Mouse (Mus musculus) olfactory bulb, adult 2 months (tissue): Measurements from ENCODE around the gene Fam192a. TPM values are rescaled to one million over a fixed set of nuclear protein-coding genes. Genes with fewer than 3 reads are reported as not detected.
A peak's percentile ranks its signal among the peaks of the same experiment; 100 is the strongest.

ENCODE experiments used
- H3K27ac ChIP-seq: fragments of 200-500 bp; 2 replicates; pipeline ENCODE4 v1.5.1; 2012; ENCODE audit warnings: low read depth, low read length; ENCODE audit not compliant: insufficient read depth
- H3K4me1 ChIP-seq: fragments of 200-500 bp; 2 replicates; pipeline ENCODE4 v1.6.1; 2012; ENCODE audit warnings: low read length; ENCODE audit not compliant: control insufficient read depth, insufficient read depth
- H3K4me3 ChIP-seq: fragments of 200-500 bp; 2 replicates; pipeline ENCODE4 v1.5.1; 2012; ENCODE audit warnings: mild to moderate bottlenecking, low read depth, low read length, moderate library complexity; ENCODE audit not compliant: insufficient read depth
- CTCF ChIP-seq: fragments of 200-500 bp; IDR thresholded peaks from 2 replicates; pipeline ENCODE4 v1.5.1; 2012; ENCODE audit warnings: low read depth, mild to moderate bottlenecking, low read length, moderate library complexity; ENCODE audit not compliant: insufficient read depth
- POLR2A ChIP-seq: fragments of 200-500 bp; IDR thresholded peaks from 2 replicates; pipeline ENCODE4 v1.6.1; 2012; ENCODE audit warnings: mild to moderate bottlenecking, low read depth, low read length, moderate library complexity; ENCODE audit not compliant: insufficient read depth
- WGBS: fragments of 180-500 bp; shearing (Covaris S2); methylation state at CpG from one replicate; pipeline ENCODE4 v1.1.7; 2018; 5-methylcytosine and 5-hydroxymethylcytosine counted together
- polyA plus RNA-seq: library from polyadenylated mRNA; stranded (reverse); fragments of >200 nt; gene quantifications from 2 replicates; pipeline ENCODE4 v1.2.4, GENCODE M21; 2012; ENCODE audit warnings: low replicate concordance; ENCODE audit not compliant: missing spikeins, insufficient read depth, insufficient read length

Fam192a gene
- polyA plus RNA-seq, 1 experiment: 692 TPM

DNA sequence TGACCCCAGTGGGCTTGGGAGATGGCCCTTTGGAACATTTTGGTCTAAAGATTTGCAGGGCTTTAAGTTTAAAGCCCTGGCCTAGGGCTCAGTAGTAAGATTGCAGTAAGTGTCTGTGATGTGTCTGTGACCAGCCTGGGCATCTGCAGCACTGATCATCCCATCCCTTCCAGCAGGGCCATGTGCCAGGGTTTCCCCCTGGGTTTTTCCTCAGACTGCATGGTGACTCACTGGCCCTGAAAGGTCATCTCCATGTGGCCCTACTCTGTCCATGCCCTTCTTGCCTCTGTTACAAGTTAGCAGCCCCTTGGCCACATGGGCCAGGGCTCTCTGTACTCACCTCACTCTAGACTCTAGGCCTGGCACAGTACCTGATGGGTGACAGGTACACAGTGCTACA lies 37.4 kb downstream of the Fam192a start:
- H3K4me3 ChIP-seq: no peak overlapping the region

DNA sequence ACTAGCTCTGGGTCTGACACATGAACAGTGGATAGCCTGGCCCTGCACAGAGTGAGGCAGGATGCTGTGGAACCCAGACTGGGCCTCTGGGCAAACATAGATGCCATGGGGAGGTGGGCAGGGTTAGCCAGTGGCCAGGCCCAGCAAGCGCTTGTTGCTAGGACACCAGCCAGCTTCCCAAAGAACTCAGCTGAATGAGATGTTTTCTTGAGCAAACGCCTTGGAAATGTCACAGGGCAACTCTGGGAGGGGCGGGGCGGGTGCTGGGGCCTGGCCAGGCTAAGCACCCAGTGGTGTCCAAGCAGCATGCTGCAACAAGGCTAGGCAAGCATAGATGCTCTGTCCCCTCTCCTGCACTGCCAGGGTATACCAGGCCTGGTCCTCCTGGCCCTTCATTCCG lies 40.5 kb downstream of the Fam192a start:
- WGBS: 59% methylated on average over 5 of the region's 5 CpGs
- TF ChIP-seq CTCF (no peak), POLR2A (no peak)
- Histone ChIP-seq H3K27ac (no peak overlapping the region), H3K4me3 (no peak overlapping the region), H3K4me1 (peaks cover 5% of the 10 kb centered on the region; the same call in 1 of the 2 replicates)

More for the DNA sequence above, 37.4 kb downstream of the Fam192a start:
- Histone ChIP-seq H3K4me1 (peaks cover 18% of the 10 kb centered on the region), H3K27ac (no peak overlapping the region)
- no peak for TF ChIP-seq CTCF

DNA sequence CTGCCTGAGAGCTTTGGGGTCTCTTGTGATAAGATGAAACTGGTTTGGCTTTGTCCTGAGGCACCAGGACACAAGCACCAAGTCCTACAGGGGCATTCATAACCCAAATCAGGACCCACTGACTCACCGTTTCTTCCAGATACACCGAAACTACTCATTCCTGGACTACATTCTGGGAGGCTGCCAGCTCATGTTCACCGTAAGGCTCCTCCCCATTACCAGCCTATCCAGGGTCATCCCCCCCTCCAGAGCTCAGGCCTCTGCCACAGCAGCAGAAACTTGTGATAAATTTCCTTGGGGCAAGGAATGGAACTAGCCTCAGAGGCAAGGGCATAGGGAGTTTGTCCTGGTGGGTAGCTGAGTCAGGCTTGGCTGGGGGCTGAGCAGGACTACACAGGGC lies 44.5 kb downstream of the Fam192a start:
- no peak overlapping the region for H3K4me3 ChIP-seq
- H3K4me1 ChIP-seq: peaks cover 11% of the 10 kb centered on the region
- no peak overlapping the region for H3K27ac ChIP-seq
- WGBS: 45% methylated on average over 3 of the region's 3 CpGs
- TF ChIP-seq CTCF: no peak
- no peak for TF ChIP-seq POLR2A

DNA sequence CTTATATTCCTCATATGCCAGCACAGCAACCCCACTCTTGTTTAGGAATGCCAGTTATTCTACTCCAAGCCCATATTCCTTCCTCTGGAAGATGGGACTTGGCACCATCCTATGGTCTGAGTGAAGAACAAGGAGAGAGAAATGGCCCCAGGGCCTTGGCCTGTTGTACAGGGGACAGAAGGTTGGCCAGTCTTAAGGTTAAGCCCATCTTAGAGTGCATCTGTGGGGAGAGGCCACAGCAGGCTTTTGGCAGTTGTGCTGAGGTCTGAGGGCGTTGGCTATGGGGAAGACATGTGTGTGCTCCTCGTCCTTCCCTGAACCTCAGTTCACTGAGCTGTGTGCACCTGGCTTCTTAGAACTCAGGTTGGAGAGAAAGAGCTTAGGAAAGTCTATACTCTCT lies 49.1 kb downstream of the Fam192a start:
- WGBS: 90% methylated on average over 2 of the region's 2 CpGs
- no peak overlapping the region for H3K27ac ChIP-seq
- H3K4me3 ChIP-seq: no peak overlapping the region

DNA sequence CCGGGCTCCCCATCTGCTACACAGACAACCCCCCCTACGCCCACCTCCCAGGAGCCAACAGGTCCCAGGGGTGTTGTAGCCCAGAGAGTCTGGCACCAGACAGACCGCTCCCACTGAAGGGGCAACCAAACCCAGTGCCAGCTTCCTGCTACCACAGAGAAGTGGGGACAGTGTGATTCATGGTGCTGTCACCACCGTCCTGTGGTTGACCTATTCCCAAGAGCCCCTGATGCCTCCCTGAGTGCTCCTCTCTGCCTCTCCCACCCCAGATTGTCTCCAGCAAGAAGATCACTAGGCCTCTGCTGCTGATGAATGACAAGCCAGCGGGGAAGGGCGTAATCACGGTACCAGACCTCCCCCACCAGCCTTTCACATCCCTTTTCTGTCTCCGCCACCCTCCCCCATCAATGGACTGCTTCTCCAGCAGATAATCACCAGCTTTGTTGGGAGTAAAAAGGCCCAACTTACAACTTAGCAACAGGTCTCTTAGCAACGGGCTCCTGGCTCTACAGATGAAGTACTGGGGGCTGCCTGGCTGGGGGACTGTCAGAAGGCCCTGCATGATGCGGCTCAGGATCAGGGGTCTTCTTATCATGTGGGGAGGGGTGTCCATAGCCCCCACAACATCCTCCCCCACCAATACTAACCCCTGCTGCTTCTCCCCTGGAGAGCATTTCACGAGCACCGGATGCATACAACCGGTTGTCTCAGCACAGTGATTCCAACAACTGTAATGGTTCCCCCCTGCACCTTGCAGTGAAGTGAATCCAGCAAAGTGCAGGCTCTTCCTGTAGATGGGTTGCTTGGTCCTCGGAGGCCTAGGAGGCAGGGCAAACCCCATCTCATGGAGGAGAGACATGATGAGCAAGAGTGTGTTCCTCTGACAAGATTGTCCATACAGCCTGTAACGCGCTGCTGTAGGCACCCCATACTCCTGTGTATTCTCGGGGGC lies 50.0 kb downstream of the Fam192a start:
- TF ChIP-seq POLR2A (no peak), CTCF (no peak)
- WGBS: 27% methylated on average over 17 of the region's 17 CpGs
- Histone ChIP-seq H3K4me1 (peaks cover 31% of the 10 kb centered on the region), H3K27ac (peak overlapping the region; percentile 42), H3K4me3 (no peak overlapping the region)

More for the DNA sequence above, 49.1 kb downstream of the Fam192a start:
- H3K4me1 ChIP-seq: peaks cover 31% of the 10 kb centered on the region
- TF ChIP-seq POLR2A (no peak), CTCF (no peak)

DNA sequence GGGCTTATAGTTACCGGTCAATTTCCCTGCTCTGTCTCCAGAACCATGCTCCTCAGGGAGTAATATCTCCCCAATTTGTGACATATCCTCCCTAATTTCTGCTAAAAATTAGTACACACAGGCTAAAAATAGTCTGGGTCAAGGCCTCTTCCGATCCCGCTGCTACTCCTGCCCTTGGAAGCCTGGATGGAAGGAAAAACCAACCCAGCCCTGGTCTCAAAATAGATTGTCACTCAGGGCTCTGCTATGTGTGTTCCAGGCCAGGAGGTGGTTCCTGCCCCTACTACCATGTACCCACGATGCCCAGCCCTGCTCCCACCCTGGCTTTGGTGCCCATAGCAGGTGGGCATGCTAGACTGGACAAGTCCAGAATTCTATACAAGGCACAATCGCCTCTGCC lies 51.8 kb downstream of the Fam192a start:
- WGBS: 74% methylated on average over 5 of the region's 5 CpGs
- no peak overlapping the region for H3K4me3 ChIP-seq
- H3K27ac ChIP-seq: peak overlapping the region; percentile 31; the same call in 1 of the 2 replicates
- TF ChIP-seq POLR2A (no peak), CTCF (no peak)
- H3K4me1 ChIP-seq: peaks cover 38% of the 10 kb centered on the region

DNA sequence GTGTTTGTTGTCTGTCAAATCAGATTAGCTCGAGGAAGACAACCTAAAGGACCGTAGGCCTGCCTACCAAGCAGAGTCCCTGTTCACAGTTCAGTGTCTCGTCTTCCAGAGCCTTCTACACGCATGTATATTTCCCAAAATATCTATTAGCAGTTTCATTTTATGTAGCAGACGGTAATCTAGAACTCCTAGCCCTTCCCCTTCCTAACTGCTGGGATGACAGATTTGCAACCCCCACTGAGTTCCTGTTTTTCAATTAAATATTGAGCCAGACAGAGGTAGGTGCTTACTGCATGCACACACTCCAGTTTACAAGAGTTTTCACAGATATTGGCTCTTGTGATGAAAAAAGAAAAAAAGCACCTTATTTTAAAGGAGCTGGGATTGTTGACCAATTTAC lies 52.3 kb downstream of the Fam192a start:
- TF ChIP-seq POLR2A (no peak), CTCF (no peak)
- H3K4me1 ChIP-seq: peaks cover 38% of the 10 kb centered on the region
- H3K4me3 ChIP-seq: no peak overlapping the region
- WGBS: 46% methylated on average over 5 of the region's 5 CpGs
- H3K27ac ChIP-seq: peak overlapping the region; percentile 31; the same call in 1 of the 2 replicates

DNA sequence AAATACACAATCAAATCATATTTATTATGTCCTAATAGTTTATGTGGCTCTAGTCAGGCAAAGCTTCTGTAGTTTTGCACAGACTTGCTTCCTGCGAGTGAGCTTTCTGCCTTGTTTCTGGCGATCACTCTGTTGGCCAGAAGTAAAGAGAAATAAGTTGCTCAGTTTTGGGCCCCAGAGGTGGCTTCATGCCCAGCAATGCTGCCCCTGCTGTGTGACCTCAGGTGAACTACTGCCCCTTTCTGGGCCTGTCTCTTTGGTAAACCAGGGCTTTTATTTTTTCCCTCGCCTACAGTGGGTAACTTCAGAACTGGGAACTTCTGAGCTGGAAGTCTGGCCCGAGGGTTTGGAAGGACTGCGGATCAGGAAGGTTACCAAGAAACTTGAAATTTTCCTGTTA lies 52.8 kb downstream of the Fam192a start:
- H3K4me1 ChIP-seq: peaks cover 39% of the 10 kb centered on the region
- peak overlapping the region; percentile 31; the same call in 1 of the 2 replicates for H3K27ac ChIP-seq
- no peak overlapping the region for H3K4me3 ChIP-seq
- WGBS: 51% methylated on average over 5 of the region's 5 CpGs
- TF ChIP-seq POLR2A: no peak
- no peak for TF ChIP-seq CTCF

DNA sequence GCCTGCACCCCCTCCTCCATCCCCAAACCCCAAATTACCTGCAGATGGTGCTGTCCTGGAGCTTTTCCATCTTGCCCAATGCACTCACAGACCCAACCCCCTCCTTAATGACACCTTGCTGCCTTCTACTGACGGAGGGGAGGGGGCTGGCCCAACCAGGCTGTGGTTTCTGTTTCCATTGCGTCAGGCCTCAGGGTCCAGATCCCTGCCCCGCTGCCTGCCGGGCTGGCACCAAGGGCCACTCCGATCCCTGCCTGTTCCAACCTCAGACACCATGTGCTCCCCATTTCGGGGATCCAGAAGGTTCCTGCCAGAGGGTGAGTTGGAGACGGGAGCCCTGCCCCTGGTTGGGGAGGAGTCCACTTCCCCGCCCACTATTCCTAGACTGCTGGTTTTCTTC lies 57.8 kb downstream of the Fam192a start:
- Histone ChIP-seq H3K4me3 (no peak overlapping the region), H3K27ac (no peak overlapping the region), H3K4me1 (peaks cover 22% of the 10 kb centered on the region)
- 79% methylated on average over 8 of the region's 8 CpGs for WGBS
- TF ChIP-seq POLR2A (no peak), CTCF (no peak)
